Mouse (Mus musculus) MN1 (cell line): ENCODE results near the gene Ramp3.
A peak's percentile ranks its signal among the peaks of the same experiment; 100 is the strongest.
"Not testable (repeated sequence)": the region's sequence is repeated elsewhere in the genome, so short reads cannot be mapped to it uniquely, and the experiment has no call there.

Source experiments
- DNase-seq: peaks from one replicate; pipeline ENCODE4 v3.0.0-alpha.2; 2016; ENCODE audit warnings: low spot score

Ramp3 gene

DNA sequence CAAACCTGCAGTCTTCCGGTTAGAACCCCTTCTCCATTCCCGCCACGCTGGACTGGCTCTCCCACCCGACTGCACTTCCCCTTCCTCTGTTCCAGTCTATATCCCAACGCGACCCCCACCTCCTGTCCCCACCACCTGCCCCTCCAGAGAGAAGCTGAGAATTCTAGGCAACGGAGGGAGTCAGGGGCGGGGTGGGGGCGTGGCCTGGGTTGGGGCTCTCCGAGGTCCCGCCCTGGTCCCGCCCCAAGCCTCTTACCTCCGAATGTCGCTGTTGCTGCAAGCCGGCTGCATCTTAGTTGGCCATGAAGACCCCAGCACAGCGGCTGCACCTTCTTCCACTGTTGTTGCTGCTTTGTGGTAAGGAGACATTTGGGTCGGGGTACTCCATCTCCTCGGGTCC, at the start of gene Ramp3:
Gene Ramp3, plus strand, starts transcription at position 251 of the 400 bp plus-strand sequence.
- DNase-seq: no peak

DNA sequence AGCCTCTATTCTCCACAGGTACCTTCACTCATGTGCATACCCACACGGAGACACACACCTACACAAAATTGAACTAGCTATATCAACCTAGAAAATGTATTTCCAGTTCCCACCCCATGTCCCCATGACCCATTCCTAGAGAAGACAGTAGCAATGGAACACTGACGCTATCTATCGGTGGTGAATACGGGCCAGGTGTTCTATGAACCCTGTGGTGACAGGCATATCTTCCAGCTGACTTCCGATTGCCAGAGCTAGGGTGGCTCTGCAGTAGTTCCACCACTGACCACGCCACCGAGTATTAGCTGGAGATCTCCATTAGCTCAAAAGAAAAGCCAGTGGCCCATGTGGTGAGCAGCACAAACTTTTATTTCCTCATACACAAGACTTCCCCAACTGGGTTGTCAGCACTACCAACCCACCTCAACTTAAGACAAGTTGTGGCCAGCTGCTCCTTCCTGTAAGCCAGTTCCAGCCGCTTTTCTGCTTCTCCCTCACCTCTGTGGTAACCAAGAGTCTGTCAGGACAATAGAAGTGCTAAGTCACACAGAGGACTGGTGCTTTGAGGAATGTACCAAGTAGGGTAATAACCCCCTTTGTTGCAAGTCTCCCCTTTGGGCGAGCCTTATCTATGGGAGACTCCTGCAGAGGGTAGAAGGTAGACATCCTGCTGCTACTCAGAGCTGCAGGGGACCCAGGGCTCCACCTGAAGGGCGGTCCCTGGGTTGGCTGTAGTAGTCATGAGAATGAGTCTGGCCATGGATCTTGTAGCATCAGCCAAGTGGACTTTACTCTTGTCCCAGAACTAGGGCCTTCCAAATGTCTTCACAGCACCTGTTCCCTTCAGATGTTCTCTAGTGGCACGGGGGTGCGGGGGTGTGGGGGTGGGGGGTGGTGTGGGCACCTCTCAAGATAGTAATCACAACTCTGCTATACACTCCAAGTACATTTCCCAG, 42.8 kb upstream of the Ramp3 start:
- no peak for DNase-seq

DNA sequence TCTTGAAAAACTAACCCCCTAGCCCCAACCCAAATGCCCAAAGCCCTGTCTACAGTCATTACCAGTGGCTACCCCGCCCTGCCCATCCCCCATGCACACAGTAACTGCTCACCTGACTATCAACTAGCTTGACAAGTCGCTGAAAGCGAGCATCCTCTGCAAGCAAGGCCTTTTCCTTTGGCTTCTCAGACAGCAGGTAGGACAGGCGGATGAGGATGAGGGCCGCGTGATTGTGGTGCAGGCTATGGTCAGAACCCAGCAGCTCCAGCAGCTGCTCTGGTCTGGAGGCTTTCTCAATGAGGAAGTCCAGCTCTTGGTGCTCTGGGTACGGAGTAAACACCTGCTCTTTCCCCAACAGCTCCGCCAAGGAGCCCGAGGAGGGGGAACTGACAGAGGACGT, 34.6 kb upstream of the Ramp3 start:
- no peak for DNase-seq

DNA sequence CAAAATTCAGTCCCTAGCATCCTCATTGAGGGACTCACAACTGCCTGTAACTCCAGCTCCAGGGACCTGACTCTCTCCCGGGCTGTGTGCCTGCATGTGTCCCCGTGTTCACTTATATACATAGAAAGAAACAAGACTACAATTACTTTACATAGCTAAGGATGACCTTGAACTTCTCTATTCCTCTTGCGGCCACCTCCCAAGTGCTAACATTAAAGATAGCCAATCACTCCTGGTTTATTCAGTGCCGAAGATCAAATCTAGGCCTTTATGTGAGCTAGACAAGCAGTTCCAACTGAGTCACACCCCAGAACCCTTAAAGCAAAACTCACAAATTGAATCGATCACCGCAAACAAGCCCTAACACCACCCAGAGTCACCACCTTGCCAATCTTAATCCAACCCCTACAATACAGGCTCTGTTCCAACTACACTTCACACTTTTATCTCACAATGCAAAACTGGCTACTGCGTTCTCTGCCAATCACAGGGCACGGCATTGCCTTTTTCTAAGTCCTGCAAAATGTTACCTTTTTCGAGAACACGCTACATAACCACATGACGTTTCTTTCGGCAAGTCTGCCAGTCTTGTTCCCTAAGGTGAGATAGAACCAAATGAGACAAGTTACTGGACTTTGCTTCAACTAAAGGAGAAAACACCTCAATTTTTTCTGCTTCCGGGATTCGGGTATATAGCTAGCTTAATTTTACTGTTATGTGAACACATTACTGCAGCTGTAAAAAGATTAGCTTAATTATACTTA, 33.5 kb upstream of the Ramp3 start:
- DNase-seq: peak; percentile 35

DNA sequence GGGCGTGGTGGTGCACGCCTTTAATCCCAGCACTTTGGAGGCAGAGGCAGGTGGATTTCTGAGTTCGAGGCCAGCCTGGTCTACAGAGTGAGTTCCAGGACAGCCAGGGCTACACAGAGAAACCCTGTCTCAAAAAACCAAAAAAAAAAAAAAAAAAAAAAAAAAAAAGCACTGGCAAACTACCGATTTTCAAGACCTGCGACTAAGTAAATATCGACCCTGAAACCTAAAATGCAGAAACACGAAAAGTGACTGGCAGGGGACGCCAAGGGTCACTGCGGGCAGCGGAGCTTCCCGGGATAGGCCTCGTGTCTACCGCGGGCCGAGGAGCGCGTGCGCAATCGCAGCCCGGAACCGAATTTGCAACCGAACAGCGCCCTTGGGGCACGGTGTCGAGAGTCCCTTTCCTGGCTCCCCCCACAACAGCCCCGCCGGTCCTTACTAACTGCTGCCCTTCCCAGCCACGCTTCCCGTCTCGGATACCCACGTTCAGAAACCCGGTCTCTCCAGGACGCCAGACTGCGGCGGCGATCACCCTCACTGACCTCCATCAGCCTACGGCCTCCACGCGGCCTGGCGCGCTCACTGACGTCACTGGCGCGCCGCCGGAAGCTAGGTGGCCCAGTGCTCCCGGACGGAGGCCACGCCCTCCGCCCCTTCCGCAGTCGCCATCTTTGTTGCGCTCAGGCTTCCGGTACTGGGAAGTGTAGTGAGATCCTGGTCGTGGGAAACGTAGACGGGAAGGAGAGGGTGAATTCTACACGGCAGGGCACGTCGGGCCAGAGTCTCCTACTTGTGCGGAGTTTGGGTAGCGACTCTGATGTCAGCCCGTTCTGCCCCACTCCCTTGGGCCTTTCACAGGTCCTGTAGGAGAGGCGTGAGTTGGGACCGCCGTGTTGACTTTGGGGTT, 32.6 kb upstream of the Ramp3 start, which contains the start of gene Tbrg4:
Gene Tbrg4, minus strand, starts transcription at position 590 of the 910 bp plus-strand sequence.
- DNase-seq: peak; percentile 99

DNA sequence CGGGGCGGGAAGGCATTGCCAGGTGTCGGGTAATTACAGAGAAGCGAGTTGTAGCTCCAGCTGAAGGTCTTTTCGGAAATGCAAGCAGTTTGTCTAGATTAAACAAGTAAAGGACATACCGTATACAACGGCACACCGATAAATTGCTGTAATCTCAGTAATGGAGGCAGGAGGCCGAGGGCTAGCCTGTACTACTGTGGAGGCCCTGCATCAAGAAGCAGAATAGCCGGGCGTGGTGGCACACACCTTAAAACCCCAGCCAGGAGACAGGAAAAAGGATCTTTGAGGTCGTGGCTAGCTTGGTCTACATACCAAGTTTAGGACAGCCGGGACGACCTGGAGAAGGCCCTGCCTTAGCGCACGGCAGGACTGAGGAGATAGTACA, 31.9 kb upstream of the Ramp3 start:
- no peak for DNase-seq

DNA sequence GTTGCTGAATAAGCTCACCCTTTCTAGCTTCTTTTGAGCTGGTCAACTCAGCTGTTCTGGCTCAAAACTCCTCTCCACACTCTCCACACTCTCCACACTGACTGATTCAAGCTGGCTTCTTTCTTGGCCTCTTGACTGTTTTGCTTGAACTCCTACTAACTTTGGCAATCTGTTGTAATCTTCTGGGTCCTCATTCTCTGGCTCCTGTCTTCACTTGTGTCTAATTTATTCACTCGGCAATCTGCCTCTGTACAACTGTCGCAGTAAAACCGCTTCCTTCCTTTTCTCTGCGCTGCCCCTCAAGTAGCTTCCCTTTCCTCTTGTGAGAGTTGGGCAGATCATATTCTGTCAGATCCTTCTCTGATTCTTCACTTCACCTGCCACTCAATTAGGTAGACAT, 30.6 kb upstream of the Ramp3 start:
- no peak for DNase-seq

DNA sequence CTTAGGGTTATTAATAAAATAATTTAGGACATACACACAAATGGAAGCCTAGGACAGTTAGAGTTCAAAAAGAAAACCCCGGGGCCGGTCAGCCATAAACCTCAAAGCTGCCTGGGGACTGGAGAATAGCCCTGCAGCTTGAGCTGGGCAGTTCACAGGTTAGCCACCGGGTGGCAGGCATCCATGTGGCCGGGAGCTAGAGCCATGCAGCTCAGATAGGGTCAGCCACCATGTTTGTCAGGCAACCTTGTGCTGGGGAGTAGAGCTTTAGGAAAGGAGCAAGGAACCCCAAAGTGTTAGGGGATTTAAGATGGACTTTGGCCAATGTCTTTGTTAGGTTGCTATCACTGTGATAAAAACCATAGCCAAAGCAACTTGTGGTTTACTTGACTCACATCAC, 29.8 kb upstream of the Ramp3 start:
- DNase-seq: peak; percentile 81

DNA sequence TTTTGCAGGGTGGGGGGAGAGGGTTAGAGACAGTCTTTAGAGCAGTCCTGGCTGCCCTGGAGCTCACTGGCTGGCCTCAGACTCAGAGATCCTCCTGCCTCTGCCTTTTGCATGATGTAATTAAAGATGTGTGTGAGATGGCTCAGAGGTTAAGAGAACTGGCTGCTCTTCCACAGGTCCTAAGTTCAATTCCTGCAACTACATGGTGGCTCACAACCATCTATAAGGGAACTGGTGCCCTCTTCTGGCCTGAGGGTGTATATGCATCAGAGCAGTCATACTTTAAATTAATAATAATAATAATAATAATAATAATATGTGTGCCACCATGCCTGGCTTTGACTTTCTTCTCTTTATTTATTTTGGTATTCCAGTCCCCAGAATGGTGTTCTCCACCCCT, 28.7 kb upstream of the Ramp3 start:
- no peak for DNase-seq

DNA sequence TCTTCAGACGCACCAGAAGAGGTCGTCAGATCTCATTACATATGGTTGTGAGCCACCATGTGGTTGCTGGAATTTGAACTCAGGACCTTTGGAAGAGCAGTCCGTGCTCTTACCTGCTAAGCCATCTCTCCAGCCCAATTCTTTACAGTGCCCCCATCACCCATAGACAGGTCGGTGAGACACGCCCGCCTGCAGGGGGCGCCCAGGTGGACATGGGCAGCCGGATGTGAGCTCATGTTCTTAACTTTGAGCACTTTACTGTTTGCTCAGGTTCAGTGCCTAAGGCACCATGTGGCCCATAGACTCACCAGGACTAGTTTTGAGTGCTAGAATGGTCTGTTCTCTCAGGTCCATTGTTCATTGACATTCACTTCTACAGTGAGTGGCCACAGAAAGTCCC, 22.2 kb upstream of the Ramp3 start:
- DNase-seq: no peak

DNA sequence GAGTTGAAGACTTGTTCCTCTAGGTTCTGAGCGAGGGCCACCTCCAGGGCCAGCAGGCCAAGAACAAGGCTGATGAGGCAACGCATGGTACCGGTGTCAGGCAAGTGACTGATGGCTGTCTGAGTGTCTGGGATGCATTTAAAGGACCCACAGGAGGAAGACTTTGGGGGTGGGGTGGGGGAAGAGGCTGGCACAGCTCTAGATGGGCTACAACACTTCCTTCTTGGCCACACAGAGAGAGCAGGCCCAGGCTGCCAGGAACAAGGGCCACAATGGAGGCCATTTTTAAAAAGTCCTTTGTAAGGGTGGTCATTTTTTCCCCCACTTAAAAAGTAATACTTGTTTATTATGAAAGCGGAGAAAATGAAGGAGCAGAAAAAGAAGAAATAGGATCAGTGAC, 19.8 kb upstream of the Ramp3 start, which contains the start of gene Wap:
Gene Wap, minus strand, starts transcription at position 101 of the 400 bp plus-strand sequence.
- no peak for DNase-seq

DNA sequence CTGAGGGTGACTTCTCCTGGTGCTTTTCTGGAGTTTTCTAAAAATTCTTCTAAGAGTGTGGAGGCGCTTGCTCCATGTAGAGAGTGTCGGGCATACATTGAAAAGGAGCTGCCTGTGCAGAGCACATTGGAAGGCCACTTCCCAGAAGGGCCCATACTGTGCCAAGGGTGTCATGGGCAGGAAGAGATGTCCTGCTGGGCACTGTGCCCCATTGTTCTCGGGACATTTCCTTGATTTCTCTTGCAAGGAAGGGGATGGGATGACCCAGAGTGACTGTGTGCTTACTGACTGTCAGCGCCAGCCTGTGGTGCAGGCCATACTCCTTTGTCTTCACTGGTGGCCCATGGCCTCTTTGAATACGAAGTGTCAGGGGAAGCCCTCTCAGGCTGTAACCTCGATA, 19.2 kb upstream of the Ramp3 start:
- no peak for DNase-seq

DNA sequence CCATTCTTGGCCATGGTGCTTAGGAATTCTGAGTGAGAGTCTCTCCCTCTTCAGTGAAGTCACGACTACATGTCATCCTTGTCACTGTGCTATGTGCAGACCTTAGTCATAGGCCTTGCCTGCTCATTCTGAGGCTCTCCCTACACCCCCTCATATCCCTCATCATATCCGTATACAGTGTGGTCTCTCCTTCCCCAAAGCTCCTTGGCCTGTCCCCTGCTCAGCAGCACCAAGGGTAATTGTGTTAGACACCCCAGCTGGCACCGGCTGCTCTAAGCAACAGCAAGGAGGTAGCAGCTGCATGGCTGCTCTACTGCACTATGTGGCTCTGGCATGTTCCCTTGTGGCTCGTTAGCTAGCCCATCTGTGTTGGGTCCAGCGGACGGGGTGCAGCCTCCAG, 13.8 kb upstream of the Ramp3 start:
- DNase-seq: no peak

DNA sequence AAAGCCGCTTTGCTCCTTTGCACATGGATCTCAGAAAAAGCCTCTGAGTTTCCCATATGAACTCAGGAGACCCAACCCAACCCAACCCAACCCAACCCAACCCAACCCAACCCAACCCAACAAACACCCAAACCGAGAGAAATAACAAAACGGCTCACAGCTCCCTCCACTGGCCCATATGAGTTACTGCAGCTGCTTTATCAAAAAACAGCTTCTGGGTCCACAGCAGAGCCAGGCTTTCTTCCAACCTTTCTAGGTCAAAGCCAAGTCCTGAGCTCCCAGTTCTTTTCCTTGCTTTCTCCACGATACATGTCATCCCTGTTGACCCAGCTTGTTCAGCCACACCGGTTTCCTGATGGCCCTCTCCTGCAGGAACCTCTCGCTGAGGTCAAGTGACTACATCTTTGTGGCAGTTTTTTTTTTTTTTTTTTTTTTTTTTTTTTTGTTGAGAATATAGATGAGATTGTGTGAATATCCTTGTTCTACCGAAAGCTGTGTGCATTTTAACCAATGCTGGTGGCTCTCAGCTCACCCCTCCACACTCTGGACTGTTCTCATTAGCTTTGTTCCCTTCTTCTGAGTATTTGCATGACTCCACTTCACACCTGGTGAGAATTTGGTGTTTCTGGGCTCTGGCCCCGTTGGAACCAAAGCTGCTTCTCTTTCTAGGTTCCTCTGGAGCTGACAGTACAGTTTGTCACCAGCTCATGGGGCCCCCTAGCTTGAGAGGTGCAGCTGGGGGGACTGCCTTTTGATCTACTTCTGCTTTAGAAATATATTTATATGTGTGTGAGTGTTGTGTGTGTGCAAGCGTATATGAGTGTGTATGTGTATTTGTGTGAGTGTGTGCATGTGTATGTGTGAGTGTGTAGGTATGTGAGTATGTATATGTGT, 10.2 kb upstream of the Ramp3 start:
- no peak for DNase-seq

DNA sequence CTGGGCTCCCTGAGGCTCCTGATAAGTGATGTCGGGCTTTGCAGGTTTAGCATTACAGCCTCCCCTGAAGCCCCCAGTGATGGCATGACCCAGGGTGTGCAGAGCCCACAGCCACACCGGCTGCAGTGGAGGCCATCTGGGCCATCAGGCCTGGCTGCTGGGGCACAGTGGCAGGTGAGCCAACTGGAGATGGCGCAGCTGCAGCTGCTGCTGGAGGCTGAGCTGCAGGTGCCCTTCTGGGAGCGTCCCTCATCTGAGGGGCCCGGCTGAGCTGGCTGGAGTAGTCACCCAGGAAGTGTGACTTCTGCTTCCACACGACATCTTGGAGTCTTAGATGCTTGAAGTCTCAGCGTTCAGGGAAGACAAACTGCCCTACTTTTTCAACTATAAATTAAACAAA, 7.8 kb upstream of the Ramp3 start:
- no peak for DNase-seq

DNA sequence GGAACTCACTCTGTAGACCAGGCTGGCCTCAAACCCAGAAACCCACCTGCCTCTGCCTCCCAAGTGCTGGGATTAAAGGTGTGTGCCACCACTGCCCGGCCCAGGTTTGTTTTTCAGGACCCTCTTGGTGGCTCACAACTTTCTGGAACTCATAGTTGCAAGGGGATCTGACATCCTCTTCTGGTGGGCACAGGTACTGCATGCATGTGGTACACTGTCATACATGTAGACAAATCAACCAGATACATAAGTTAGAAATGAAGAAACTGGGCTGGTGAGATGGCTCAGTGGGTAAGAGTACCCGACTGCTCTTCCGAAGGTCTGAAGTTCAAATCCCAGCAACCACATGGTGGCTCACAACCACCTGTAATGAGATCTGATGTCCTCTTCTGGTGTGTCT, 5.3 kb upstream of the Ramp3 start:
- not testable (repeated sequence) for DNase-seq

DNA sequence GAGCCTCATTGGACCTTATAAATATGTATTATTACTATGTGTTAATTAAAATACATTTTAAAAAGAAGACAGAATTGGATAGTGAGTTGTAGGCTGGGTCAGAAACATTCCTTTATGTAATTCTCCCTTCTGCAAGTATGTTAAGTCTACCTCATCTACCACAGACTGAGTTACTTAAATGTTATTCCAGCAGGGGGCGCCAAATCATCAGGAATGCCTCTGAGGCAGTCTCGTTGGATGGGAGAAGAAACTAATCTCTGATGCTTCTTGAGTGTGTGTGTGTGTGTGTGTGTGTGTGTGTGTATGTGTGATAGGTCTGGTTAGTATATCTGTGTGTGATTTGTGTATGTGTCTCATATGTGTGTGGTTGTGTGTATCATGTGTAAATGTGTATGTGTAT, 3.4 kb upstream of the Ramp3 start:
- peak; percentile 88 for DNase-seq

DNA sequence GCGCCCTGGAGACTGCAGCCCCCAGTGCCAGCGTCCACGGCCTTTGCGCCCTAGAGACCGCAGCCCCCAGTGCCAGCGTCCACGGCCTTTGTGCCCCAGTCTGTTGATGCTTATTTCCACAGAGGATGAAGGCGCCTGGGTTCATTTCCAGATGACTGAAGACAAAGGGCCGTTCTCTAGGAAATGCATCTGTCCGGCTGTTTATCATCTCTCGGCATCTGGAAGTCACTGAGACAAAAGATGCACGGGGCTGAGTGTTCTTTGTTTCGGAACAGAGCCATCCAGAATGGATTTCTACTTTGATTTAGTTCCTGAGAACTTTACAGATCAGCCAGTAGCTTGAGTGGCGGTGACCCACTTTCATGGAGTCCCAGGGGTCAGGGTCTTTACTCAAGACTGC, 2.9 kb downstream of the Ramp3 start:
- DNase-seq: no peak

DNA sequence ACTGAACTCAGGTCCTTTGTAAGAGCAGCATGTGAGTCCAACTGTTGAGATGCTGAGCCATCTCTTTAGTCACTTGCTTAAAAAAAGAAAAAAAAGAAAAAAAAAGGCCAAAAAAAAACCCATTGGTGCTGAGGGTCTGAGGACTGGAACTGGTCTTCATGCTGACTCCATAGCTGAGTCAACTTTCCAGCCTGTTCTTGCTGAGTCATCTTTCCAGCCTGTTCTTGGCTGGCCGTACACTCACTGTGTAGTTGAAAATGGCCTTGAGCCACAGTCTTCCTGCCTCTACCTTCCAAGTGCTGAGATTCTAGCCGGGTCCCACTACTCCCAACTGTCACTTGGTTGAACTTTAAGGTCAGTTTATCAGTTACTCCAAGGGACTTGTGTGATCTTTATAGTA, 8.3 kb downstream of the Ramp3 start:
- DNase-seq: no peak

DNA sequence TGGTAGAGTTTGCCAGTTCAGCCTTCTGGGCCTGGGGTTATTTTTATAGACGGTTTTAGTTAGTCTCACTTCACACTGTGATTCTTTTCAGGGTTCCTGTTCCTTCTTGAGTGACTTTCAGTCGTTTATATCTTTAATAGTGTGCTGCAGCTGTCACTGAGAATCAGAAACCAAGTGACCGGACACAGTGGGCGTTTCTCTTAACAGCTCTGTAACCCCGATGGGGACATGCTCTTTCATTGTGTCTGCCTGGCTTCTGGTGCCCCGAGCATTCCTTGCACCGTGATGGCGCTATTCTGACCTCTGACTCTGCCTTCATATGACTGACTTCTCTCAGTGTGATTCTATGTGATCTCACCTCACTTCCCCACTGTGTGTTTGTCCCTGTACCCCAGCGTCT, 10.7 kb downstream of the Ramp3 start:
- DNase-seq: no peak

DNA sequence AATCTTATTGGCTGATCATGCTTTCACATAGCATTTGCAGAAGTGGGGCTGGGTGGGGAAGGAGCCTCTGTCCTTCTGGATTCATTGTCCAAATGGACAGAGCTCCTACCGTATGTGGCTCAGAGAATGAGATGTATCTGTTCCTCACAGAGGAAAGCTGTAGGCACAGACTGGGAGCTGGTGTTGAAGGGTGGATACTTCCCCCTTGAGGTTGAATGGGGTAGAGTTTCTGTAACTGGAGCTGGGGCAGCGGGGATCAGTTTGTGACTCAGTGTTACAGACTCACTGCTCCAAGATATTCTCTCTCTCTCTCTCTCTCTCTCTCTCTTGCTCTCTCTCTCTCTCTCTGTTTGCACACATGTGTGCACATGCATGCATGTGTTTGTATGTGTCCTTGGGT, 11.7 kb downstream of the Ramp3 start:
- no peak for DNase-seq
